Mouse (Mus musculus) heart, adult 2 months (tissue): Measurements from ENCODE around the gene Cuedc1.

ENCODE experiments used
- CTCF ChIP-seq: fragments of 200-600 bp; IDR thresholded peaks from 2 replicates; pipeline ENCODE4 v1.8.1; 2022; ENCODE audit warnings: antibody characterized with exemption, mild to moderate bottlenecking, moderate library complexity
- EP300 ChIP-seq: fragments of 200-500 bp; IDR thresholded peaks from 2 replicates; pipeline ENCODE4 v1.6.1; 2011; ENCODE audit warnings: low read depth, low read length, control low read depth; ENCODE audit not compliant: insufficient read depth
- POLR2A ChIP-seq: fragments of 200-500 bp; IDR thresholded peaks from 2 replicates; pipeline ENCODE4 v1.6.1; 2011; ENCODE audit warnings: mild to moderate bottlenecking, low read depth, low read length, control low read depth; ENCODE audit not compliant: insufficient read depth

GRCm38 (mm10) chr11:88164213-88164723, 66.4 kb downstream of the Cuedc1 start:
- no peak for TF ChIP-seq CTCF
- TF ChIP-seq POLR2A, result no peak
- no peak for TF ChIP-seq EP300
